Mouse (Mus musculus): ENCODE measurements around the gene Gm17359.

DNA sequence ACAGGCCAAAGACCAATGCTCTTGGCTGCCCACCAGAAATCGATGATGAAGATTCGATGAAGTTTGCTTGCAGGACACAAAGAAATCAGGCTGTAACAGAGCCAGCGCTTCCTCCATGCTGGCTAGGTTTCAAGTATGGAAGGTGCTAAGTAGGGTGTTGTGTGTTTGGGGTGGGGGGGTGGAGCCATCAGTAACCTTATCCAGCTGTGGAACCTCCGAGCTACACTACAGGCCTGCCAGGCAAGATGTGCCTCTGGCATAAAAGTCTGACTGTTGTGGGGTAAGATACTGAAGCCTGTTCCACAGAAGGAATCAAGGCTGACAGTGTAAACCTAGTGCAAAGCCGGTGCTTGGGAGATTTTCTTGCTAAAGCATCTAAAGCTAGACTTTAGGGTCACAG, 112.0 kb downstream of the Gm17359 start:
- no peak for TF ChIP-seq CTCF (IDR thresholded peaks at IDR 0.05; ENCODE audit: low read depth)
- no peak for TF ChIP-seq EP300 (IDR thresholded peaks at IDR 0.05; ENCODE audit: low read depth)

Measured in heart, postnatal 0 days (tissue).